Mouse (Mus musculus): Measurements from ENCODE around the gene Wdtc1.

The Wdtc1 gene

DNA sequence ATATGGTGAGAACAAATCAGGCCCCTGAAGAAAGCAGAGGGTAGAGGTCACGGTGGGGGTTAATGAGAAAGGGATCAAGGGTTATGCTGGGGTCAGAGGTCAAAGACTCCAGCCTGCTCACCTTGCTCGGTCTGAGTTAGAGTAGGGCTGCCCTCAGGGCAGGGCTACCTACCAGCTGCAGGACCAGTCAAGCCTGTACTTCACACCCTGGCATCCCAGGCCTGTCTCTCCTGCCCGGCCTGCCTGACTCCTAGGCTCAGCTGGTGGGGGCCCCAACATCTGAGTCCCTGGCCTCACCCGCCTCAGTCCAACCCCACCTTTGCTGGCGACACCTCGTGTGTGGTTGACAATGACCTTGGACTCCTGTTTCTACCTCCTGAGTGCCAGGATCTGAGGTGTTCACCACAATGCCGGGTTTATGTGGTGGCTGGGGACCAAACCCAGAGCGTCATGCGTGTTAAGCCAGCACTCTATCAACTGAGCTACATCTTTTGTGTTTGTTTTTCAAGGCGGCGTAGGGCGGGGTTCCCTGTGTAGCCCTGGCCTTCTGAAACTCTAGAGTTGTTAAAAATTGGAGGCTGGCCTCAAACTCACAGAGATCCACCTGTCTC, 95.4 kb downstream of the Wdtc1 start:
- no peak for DNase-seq (ENCODE audit: low read depth in 2 of 2, low spot score in 2 of 2)

GRCm38 (mm10) chr4:133257230-133257629, 96.1 kb downstream of the Wdtc1 start:
- no peak for DNase-seq (ENCODE audit: low read depth in 2 of 2, low spot score in 2 of 2)

- DNase-seq (ENCODE audit: low read depth in 2 of 2, low spot score in 2 of 2) = no peak
Observed at GRCm38 (mm10) chr4:133256820-133257219, 96.5 kb downstream of the Wdtc1 start.

- DNase-seq (ENCODE audit: low read depth in 2 of 2, low spot score in 2 of 2) = no peak
Observed at GRCm38 (mm10) chr4:133255392-133255791, 97.9 kb downstream of the Wdtc1 start.

DNA sequence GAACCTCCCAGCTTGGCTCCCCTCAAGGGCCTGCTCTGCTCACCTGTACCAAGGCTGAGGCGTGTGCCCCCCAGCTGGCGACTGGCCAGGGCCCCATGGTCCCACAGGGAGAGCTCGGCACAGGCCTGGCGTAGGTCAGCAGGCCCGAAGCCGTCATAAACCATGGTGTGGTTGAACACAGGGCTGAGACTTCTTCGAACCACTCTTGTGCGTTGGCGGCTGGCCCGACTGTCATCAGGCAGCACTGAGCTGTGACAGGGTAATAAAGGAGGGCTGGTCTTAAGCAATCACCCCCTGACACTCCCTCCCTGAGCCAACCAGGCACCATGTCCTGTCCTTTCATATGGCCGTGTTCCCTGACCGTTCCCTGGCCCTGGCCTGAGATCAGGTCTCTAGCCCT, 99.9 kb downstream of the Wdtc1 start:
- no peak for DNase-seq (ENCODE audit: low read depth in 2 of 2, low spot score in 2 of 2)

GRCm38 (mm10) chr4:133252089-133252488, 101.2 kb downstream of the Wdtc1 start:
- DNase-seq (ENCODE audit: low read depth in 2 of 2, low spot score in 2 of 2) = no peak

GRCm38 (mm10) chr4:133251214-133251613, 102.1 kb downstream of the Wdtc1 start:
- DNase-seq (ENCODE audit: low read depth in 2 of 2, low spot score in 2 of 2) = no peak

- peak; percentile 86 to 91 for DNase-seq (ENCODE audit: low read depth in 2 of 2, low spot score in 2 of 2)
Observed at GRCm38 (mm10) chr4:133250609-133251008, 102.7 kb downstream of the Wdtc1 start.

DNA sequence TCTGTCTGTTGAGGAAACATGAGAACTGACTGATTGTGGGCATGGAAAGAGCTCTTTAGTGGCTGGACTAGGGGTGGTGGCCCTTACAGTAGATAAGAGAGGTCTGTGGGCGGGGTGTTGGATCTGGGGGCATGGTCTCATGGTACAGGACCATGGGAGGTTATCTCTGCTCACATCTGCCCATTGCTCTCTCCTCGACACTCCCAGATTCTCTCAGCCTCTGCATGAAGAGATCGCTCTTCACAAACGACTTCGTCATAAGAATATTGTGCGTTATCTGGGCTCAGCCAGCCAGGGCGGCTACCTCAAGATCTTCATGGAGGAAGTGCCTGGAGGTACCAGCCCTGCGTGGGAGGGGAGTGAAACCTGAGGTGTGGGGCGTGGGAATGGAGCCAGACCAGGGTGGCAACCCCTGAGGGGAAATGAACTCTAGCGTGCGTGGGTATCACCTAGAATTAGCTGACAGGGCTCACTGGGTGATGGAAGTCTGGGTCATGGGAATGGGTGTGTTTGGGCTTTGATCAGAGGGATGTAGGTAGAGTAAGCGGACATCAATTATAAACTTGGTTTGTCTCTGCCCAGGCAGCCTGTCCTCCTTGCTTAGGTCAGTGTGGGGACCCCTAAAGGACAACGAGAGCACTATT, 105.4 kb downstream of the Wdtc1 start:
- DNase-seq (ENCODE audit: low read depth in 2 of 2, low spot score in 2 of 2) = no peak

- DNase-seq (ENCODE audit: low read depth in 2 of 2, low spot score in 2 of 2) = no peak
Observed at GRCm38 (mm10) chr4:133247072-133247471, 106.2 kb downstream of the Wdtc1 start.

DNA sequence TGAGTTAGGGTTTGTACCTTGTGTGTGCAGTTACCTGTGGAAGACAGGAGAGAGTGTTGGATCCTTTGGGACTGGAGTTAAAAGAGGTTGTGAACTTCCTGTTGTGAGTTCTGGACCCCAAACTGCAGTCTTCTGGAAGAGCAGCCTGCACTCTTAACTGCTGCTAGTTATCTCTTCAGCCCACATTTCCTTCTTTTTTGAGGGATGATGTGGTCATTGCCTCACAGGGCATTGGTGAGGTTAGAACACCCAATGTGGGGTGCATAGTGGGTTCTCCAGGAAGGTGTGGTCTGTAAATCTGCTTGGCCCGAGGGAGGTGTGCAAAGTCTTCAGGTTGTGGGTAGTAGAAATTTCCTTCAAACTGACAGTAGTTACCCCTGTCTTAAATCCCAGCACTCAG, 109.0 kb downstream of the Wdtc1 start:
- DNase-seq (ENCODE audit: low read depth in 2 of 2, low spot score in 2 of 2) = no peak

GRCm38 (mm10) chr4:133243538-133243937, 109.7 kb downstream of the Wdtc1 start:
- DNase-seq (ENCODE audit: low read depth in 2 of 2, low spot score in 2 of 2) = no peak

- DNase-seq (ENCODE audit: low read depth in 2 of 2, low spot score in 2 of 2) = no peak
Observed at GRCm38 (mm10) chr4:133242710-133243109, 110.6 kb downstream of the Wdtc1 start.
